In genomic region chr5:73129871-73130270, GRCm38 (mm10) we compare ENCODE assay signal across 9 mouse cellular contexts.
A peak's percentile ranks its signal among the peaks of the same experiment; 100 is the strongest.
DNase-seq lines count a peak whose midpoint lies in the region; ATAC-seq and TF ChIP-seq lines count a peak whose summit lies in the region.
"Had no signal": no experiment of that assay in that cellular context is flagged by ENCODE, and none has a peak within 500 bp of the region (broad histone marks: within the 10 kb centered on the region; RNA-seq: fewer than 3 reads in every experiment).

No protein-coding gene starts in this region.

- intact Hi-C loops in heart, postnatal 25 days (cut with DNase I), result loop anchor here (5.0 kb wide), 3 partner anchors 67 to 162 kb away; partner anchors contain the start of genes Fryl and Ociad1

- DNase-seq in liver, adult 2 months (ENCODE audit: extremely low read depth, low read depth, low spot score), result peak; percentile 80
- no peak for DNase-seq in liver, embryonic 11.5 days (ENCODE audit: low spot score)
- peak; percentile 53 to 62 for DNase-seq in layer of hippocampus, adult 8-10 months (ENCODE audit: low spot score in 2 of 2)
- DNase-seq in midbrain, postnatal 0 days (ENCODE audit: low spot score), result peak; percentile 74
- DNase-seq in thymus, adult 2 months, result no peak
- DNase-seq in heart, postnatal 25 days (ENCODE audit: low spot score), result no peak

- ATAC-seq in liver, embryonic 11.5 days (replicated peaks; ENCODE audit: low FRiP score), result no peak
- ATAC-seq in forebrain, embryonic 15.5 days (replicated peaks), result peak; percentile 74
- no peak for ATAC-seq in midbrain, postnatal 0 days (ENCODE audit: low FRiP score)
- ATAC-seq in megakaryocyte, adult 5-6 weeks (ENCODE audit: poor library complexity, severe bottlenecking), result no peak

- no peak overlapping the region for H3K9ac ChIP-seq in liver, adult 2 months (ENCODE audit: low read depth, low read length)
- H3K9ac ChIP-seq in liver, embryonic 11.5 days (ENCODE audit: low read depth, low read length), result no peak overlapping the region
- H3K9ac ChIP-seq in forebrain, embryonic 15.5 days (replicated peaks), result no peak overlapping the region
- H3K9ac ChIP-seq in midbrain, postnatal 0 days (replicated peaks; ENCODE audit: low read length, poor library complexity, severe bottlenecking), result no peak overlapping the region
- H3K9ac ChIP-seq: embryonic facial prominence, embryonic 15.5 days had no signal

- no peak for TF ChIP-seq POLR2A in liver, adult 2 months (IDR thresholded peaks at IDR 0.05; ENCODE audit: extremely low read depth, insufficient read depth, low read length)
- TF ChIP-seq POLR2A in thymus, adult 2 months (IDR thresholded peaks at IDR 0.05; ENCODE audit: control insufficient read depth, extremely low read depth, insufficient read depth, low read length, poor library complexity), result no peak

- no peak overlapping the region for H3K4me2 ChIP-seq in liver, embryonic 11.5 days
- no peak overlapping the region for H3K4me2 ChIP-seq in forebrain, embryonic 15.5 days (replicated peaks)
- H3K4me2 ChIP-seq in midbrain, postnatal 0 days (ENCODE audit: low read depth, low read length, poor library complexity, severe bottlenecking), result no peak overlapping the region
- H3K4me2 ChIP-seq: embryonic facial prominence, embryonic 15.5 days had no signal

- no peaks in the 10 kb centered on the region for H3K27me3 ChIP-seq in liver, adult 2 months (ENCODE audit: control insufficient read depth, insufficient read depth, low read length)
- H3K27me3 ChIP-seq in liver, embryonic 11.5 days (replicated peaks; ENCODE audit: control insufficient read depth, insufficient read depth, low read length), result no peaks in the 10 kb centered on the region
- H3K27me3 ChIP-seq in forebrain, embryonic 15.5 days, result no peaks in the 10 kb centered on the region
- H3K27me3 ChIP-seq in midbrain, postnatal 0 days (ENCODE audit: insufficient read depth, low read length), result no peaks in the 10 kb centered on the region
- H3K27me3 ChIP-seq in thymus, adult 2 months (ENCODE audit: control insufficient read depth, insufficient read depth, low read length), result no peaks in the 10 kb centered on the region
- H3K27me3 ChIP-seq: embryonic facial prominence, embryonic 15.5 days had no signal

- no peak overlapping the region for H3K27ac ChIP-seq in liver, adult 2 months (replicated peaks; ENCODE audit: insufficient read depth, low read depth, low read length)
- H3K27ac ChIP-seq in liver, embryonic 11.5 days (ENCODE audit: low read depth, low read length), result no peak overlapping the region
- H3K27ac ChIP-seq in forebrain, embryonic 15.5 days (replicated peaks), result peak overlapping the region; percentile 61
- no peak overlapping the region for H3K27ac ChIP-seq in midbrain, postnatal 0 days (ENCODE audit: low read depth, low read length)
- H3K27ac ChIP-seq in thymus, adult 2 months (ENCODE audit: control insufficient read depth, insufficient read depth, low read length), result no peak overlapping the region
- H3K27ac ChIP-seq: embryonic facial prominence, embryonic 15.5 days had no signal

- no peaks in the 10 kb centered on the region for H3K79me2 ChIP-seq in liver, adult 2 months (ENCODE audit: control insufficient read depth, insufficient read depth, low read length)

- 37% methylated on average over 5 of the region's 5 CpGs for WGBS in liver, adult 2 months
- WGBS in liver, embryonic 11.5 days, result 85% methylated on average over 5 of the region's 5 CpGs
- 12% methylated on average over 5 of the region's 5 CpGs for WGBS in forebrain, embryonic 15.5 days
- 36% methylated on average over 5 of the region's 5 CpGs for WGBS in midbrain, postnatal 0 days
- 95% methylated on average over 5 of the region's 5 CpGs for WGBS in thymus, adult 2 months

- no peak for TF ChIP-seq CTCF in liver, adult 2 months (IDR thresholded peaks at IDR 0.05; ENCODE audit: low read depth, low read length)
- no peak for TF ChIP-seq CTCF in midbrain, postnatal 0 days (IDR thresholded peaks at IDR 0.05)
- no peak for TF ChIP-seq CTCF in thymus, adult 2 months (IDR thresholded peaks at IDR 0.05; ENCODE audit: borderline replicate concordance, control insufficient read depth, extremely low read depth, insufficient read depth, low read length, poor library complexity)

- H3K4me1 ChIP-seq in liver, adult 2 months (ENCODE audit: control insufficient read depth, insufficient read depth, low read length), result 0 out of 2 replicates have a peak, but pooled peaks cover 2% of the 10 kb centered on the region
- H3K4me1 ChIP-seq in liver, embryonic 11.5 days (replicated peaks; ENCODE audit: control insufficient read depth, insufficient read depth, low read length), result peaks cover 13% of the 10 kb centered on the region
- peaks cover 10% of the 10 kb centered on the region for H3K4me1 ChIP-seq in forebrain, embryonic 15.5 days
- H3K4me1 ChIP-seq in midbrain, postnatal 0 days (ENCODE audit: insufficient read depth, low read length), result no peaks in the 10 kb centered on the region
- no peaks in the 10 kb centered on the region for H3K4me1 ChIP-seq in thymus, adult 2 months (replicated peaks; ENCODE audit: control insufficient read depth, insufficient read depth, low read length)
- H3K4me1 ChIP-seq: embryonic facial prominence, embryonic 15.5 days had no signal

- H3K36me3 ChIP-seq in liver, adult 2 months (ENCODE audit: control insufficient read depth, insufficient read depth, low read length), result peaks cover 8% of the 10 kb centered on the region; the same call in 1 of the 2 replicates
- H3K36me3 ChIP-seq in liver, embryonic 11.5 days (ENCODE audit: control insufficient read depth, insufficient read depth, low read length), result peaks cover 3% of the 10 kb centered on the region
- H3K36me3 ChIP-seq in forebrain, embryonic 15.5 days, result peaks cover 5% of the 10 kb centered on the region; the same call in 1 of the 2 replicates
- H3K36me3 ChIP-seq in midbrain, postnatal 0 days (ENCODE audit: insufficient read depth, low read length), result no peaks in the 10 kb centered on the region; the same call in 1 of the 2 replicates
- peaks cover 20% of the 10 kb centered on the region for H3K36me3 ChIP-seq in thymus, adult 2 months (ENCODE audit: control insufficient read depth, insufficient read depth, low read length)

- H3K4me3 ChIP-seq in liver, adult 2 months (ENCODE audit: insufficient read depth, low read depth, low read length), result no peak overlapping the region
- H3K4me3 ChIP-seq in liver, embryonic 11.5 days (ENCODE audit: low read depth, low read length), result no peak overlapping the region
- no peak overlapping the region for H3K4me3 ChIP-seq in forebrain, embryonic 15.5 days
- H3K4me3 ChIP-seq in midbrain, postnatal 0 days (ENCODE audit: low read depth, low read length), result no peak overlapping the region
- H3K4me3 ChIP-seq in thymus, adult 2 months (ENCODE audit: control insufficient read depth, insufficient read depth, low read length), result no peak overlapping the region
- H3K4me3 ChIP-seq: embryonic facial prominence, embryonic 15.5 days had no signal

- H3K9me3 ChIP-seq in liver, embryonic 11.5 days (ENCODE audit: control insufficient read depth, low read length), result no peaks in the 10 kb centered on the region
- H3K9me3 ChIP-seq in forebrain, embryonic 15.5 days, result no peaks in the 10 kb centered on the region
- no peaks in the 10 kb centered on the region for H3K9me3 ChIP-seq in midbrain, postnatal 0 days (ENCODE audit: low read length)
- H3K9me3 ChIP-seq: embryonic facial prominence, embryonic 15.5 days had no signal

Comparison
In these comparisons a context has a peak if more than half of its experiments do, and no peak if none do; other contexts are left out.
1. DNase-seq: peak in liver, adult 2 months (single experiment), layer of hippocampus, adult 8-10 months (2 of 2) and midbrain, postnatal 0 days (single experiment); none in liver, embryonic 11.5 days (single experiment), thymus, adult 2 months (single experiment) and heart, postnatal 25 days (single experiment).